Mouse (Mus musculus) liver, postnatal 0 days (tissue): ENCODE data around the gene Rab7.

Experiments used
- CTCF ChIP-seq: sonication (generic); IDR thresholded peaks from 2 replicates; pipeline ENCODE4 v1.5.1; 2016; ENCODE audit warnings: antibody characterized with exemption, low read depth
- EP300 ChIP-seq: IDR thresholded peaks from 2 replicates; pipeline ENCODE4 v1.6.1; 2016; ENCODE audit warnings: antibody characterized with exemption, low read depth, mild to moderate bottlenecking

DNA sequence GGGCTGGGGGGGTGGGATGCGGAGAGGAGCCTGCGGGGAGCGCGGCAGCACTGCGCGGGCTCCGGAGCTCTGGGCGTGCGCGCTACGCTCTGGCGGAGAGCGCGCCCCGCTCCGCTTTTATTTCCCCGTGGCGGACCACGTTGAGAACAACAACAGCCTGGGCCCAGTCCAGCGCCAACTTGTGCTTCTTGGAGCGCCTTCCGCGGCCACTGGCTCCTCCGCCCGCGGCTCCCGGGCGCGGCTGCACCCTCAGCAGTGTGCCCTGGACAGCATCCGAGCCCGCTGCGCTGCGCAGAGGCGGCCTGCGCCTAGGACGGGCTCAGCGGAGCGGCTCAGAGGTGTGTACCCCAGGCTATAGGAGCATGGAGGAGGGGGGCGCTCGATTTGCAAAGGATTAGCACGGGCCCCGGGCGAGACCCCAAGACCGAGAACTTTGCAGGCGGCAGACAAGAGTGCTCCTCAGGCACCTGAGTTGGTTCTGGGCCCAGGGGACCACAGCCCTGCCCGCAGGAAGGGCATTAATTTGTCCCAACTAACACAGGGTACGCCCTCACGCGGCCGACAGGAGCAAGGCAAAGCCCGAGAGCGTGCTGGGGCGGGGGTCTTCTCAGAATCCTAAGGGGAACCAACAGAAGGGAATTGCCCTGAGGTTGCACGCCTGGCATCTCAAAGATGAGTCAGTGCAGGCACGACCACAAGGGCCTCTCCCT, 63.4 kb downstream of the Rab7 start, which contains the start of gene H1fx:
- TF ChIP-seq CTCF = peak; percentile 18; the same call in 1 of the 2 replicates
- TF ChIP-seq EP300 = no peak
